Mouse (Mus musculus) spleen, postnatal 14 days (tissue): ENCODE data around the gene Zmiz1.

ENCODE experiments used
- DNase-seq, 2 experiments: peaks; one replicate each; pipeline ENCODE4 v3.0.0; 2021 to 2022; ENCODE audit warnings: low spot score in 2 of 2

Zmiz1 gene

GRCm38 (mm10) chr14:25459016-25459393, at the start of gene Zmiz1:
Gene Zmiz1 (plus strand): TSS chr14:25459185.
- DNase-seq, result peak; percentile 69 to 75

- DNase-seq, result no peak
Measured at GRCm38 (mm10) chr14:25411848-25412527, 47.0 kb upstream of the Zmiz1 start.

DNA sequence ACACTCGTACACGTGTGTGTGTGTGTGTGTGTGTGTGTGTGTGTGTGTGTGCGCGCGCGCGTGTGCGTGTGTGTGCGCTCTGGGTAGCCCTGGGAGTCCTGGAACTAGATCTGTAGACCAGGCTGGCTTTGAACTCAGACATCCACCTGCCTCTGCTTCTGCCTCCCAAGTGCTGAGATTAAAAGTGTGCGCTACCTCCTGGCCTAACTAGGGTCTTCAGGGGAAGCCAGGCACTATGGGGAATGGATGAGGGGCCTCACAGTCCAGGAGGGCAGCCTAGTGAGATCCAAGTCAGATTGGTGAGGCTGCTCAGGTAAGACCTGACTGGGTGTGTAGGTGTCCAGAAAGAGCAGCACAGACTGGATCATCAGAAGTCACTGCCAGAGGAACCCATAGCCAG, 46.2 kb upstream of the Zmiz1 start:
- DNase-seq, result no peak

- no peak for DNase-seq
Measured at GRCm38 (mm10) chr14:25413510-25413909, 45.5 kb upstream of the Zmiz1 start.

DNA sequence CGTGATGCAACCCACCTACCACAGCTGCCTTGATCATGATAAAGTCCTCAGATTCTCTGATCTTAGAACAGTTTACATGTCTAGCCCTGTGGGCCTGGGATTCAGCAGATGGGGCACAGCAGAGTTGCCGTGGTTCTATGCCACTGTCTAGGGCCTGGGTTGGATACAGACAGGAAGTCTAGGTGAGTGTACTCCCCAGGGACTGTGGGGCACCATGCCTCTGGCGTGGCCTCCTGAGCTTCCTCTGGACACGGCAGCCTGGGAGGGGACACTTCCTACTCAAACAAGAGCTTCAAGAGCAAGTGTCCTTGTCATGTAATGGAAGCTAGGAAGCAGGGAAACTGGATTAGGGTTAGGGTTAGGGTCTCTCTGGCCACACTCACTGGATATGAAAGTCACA, 44.9 kb upstream of the Zmiz1 start:
- DNase-seq, result no peak

GRCm38 (mm10) chr14:25420001-25420690, 38.8 kb upstream of the Zmiz1 start:
- DNase-seq, result no peak

DNA sequence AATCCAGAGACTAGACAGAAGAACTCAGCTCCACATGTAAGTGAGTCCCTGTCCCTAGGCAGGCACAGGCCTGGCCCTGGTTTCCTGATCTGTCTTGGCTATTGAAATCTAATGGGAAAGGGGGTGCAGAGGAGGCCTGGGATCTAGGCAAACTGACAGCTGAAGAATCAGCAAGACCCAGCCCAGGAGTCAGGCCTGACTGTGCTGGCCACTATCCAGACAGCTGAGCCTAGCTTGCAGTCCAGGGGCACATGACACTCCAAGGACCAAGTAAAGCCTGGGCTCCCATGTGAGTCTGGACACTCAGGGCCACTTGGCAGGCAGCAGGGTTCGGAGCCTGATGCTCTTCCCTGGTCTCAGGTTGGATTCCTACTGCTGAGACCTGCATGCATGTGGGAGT, 38.0 kb upstream of the Zmiz1 start:
- no peak for DNase-seq

- no peak for DNase-seq
Measured at GRCm38 (mm10) chr14:25421596-25422001, 37.4 kb upstream of the Zmiz1 start.

DNA sequence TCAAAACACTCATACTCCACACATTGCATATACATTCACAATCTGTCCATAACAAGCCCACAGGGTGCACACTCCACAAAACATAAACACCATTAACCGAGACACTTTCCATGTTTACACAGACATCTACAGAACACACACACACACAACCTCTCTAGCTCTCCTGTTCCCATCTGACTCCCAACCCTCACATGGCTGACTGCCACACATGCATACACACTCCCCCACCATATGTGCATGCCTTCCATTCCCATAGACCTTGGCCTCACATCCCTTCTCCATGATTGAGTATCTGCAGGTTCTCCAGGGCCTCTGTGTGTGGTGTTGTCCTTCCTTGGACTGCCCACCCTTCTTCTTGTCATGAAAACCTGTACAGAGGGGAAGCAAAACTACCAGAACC, 36.0 kb upstream of the Zmiz1 start:
- no peak for DNase-seq

GRCm38 (mm10) chr14:25423721-25424443, 35.1 kb upstream of the Zmiz1 start:
- no peak for DNase-seq

- DNase-seq, result no peak
Measured at GRCm38 (mm10) chr14:25438255-25438654, 20.7 kb upstream of the Zmiz1 start.

DNA sequence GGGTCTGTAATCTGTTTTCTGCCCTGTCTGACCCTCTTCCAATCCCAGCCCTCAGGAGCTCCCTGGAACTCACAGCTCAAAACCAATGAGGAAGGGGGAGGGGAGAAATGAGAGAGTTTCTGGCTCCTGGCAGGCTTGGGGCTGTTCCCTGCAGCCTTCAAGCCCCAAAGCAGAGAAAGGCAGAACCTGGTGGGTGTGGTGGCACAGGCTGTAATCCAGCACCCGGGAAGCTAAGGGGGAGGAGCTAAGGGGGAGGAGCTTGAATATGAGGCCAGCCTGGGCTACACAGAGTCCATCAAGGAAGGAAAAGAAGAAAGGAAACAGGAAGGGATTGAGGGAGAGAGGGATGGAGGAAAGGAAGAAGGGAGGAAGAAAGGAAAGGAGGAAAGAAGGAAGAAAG, 18.9 kb upstream of the Zmiz1 start:
- DNase-seq, result no peak

DNA sequence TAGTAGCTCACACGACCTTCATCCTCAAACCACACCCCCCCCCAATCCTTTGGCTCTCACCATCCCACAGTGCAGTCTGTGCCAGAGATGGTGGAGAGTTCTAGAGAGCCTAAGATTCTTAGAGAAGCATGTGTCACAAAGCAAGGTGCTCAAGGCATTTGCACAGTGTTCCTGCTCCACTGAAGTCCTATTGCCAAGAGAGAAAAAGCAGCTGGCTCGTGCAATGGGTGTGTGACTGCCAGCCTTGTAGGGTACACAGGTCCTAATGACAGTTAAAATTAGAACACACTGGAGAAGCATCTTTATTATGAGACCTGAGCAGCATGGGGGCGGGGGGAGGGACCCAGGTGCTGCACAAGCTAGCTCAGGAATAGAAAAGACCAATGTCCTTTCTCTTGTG, 18.2 kb upstream of the Zmiz1 start:
- DNase-seq, result no peak

DNA sequence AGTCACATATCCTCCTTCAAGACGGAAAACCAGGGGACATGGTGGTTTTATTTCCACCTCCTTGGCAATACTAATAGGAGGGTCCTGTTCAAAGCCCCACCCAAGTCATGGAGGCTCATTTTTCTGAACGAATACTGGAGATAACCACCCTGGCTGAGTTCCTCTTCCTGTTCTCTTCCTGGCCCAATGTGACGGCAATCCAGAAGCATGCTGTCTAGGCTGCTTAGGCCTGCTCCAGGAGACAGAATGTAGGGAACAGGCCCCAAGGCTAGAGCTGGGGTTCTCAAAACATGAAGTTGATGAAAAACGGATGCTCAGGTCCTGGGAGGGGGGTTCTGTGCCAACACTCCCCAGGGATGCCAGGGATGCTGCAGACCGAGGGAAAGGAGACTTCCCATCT, 17.5 kb upstream of the Zmiz1 start:
- no peak for DNase-seq

GRCm38 (mm10) chr14:25442676-25443075, 16.3 kb upstream of the Zmiz1 start:
- no peak for DNase-seq

DNA sequence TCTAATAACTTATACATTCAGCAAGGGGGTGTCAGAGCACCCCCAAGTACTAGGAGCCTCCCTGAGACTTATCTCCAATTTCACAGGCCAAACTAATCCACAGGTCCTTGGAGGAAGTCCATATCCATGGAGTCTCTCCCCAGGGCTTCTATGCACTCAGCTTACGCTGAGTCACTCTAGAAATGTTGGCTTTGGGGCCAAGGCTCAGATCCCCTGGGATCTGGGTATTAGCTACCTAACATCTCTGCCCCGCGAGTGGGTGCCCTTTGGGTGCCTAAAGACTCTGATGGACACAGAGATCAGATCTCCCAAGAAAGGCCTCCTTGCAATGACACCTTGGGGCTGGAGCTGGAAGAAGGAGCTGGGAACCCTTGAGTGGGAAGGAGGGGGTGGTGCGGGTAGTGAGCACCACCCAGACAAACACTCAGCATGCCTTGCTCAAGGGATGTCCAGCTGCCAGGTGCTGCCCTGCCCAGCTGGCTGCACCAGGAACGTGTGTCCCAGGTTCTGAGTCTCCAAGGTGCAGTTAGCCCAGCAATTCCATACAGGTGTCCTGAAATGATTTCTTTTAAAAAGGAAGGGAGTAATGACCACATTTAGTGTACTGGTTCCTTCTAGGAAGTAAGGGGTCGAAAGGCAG, 11.7 kb upstream of the Zmiz1 start:
- no peak for DNase-seq

- no peak for DNase-seq
Measured at GRCm38 (mm10) chr14:25448471-25448870, 10.5 kb upstream of the Zmiz1 start.

- DNase-seq, result no peak
Measured at GRCm38 (mm10) chr14:25451099-25451667, 7.8 kb upstream of the Zmiz1 start.

- no peak for DNase-seq
Measured at GRCm38 (mm10) chr14:25451699-25452632, 7.0 kb upstream of the Zmiz1 start.

DNA sequence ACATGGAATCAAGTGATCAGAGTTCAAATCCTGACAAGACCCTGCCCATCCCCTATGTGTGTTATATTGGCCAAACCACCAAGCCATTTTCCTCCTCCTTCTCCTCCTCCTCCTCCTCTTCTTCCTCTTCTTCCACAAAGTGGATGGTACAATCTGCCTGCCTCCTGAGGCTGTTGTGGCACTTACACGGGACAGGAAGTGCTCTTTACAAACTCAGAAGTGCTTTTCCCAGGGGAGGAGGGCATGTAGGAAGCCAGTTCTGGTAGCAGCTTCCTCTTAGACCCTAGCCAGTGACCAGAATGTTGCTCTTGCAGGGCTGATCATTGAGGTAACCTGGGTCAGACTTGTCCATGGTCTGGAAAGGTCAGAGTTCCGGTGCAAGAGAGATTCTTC, 6.4 kb upstream of the Zmiz1 start:
- DNase-seq, result no peak
